Mouse (Mus musculus): ENCODE measurements around the gene Acnat1. TPM values are rescaled to one million over a fixed set of nuclear protein-coding genes. Genes with fewer than 3 reads are reported as not detected.

The Acnat1 gene
- not detected in 2 replicates for polyA plus RNA-seq (2021; fragmentation: Nextera tagmentation)
- long read RNA-seq, experiment 1, partial matches to known transcripts, result 0 of 1 reads
- long read RNA-seq, experiment 1, other reads (novel, unspliced or antisense), result 1 of 1 reads
- long read RNA-seq, experiment 2, result 0 reads

DNA sequence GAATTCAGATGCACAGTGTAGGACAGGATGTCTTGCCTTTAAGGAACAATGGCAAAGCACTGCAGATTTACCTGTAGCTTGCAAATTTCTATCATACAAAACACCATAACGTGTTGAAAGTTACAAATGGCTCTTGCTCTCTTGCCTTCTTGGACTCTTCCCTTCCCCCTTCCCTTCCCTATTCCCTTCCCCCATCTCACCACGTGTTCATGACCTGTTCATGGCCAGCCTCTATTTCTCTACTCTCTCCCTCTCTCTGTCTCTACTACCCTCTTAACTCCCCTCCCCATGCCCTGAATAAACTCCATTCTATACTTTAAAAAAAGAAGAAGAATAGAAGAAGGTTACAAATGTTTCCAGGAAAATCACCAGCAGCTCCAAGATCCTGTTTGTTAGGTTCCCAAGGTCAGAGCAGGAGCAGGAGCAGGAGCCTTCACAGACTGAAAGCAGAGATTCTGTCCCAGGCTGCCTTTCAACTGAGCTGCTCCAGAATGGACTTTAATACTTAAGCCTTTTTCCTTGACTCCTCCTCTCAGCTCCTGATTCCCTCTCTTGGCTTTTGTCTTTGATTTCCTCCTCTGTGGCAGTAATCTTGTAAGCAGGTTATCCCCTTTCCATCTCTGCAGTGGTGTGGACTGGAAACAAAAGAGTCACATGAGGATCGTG is at the start of gene Acnat1:
Gene Acnat1, minus strand, starts transcription at position 478 of the 666 bp plus-strand sequence.

DNA sequence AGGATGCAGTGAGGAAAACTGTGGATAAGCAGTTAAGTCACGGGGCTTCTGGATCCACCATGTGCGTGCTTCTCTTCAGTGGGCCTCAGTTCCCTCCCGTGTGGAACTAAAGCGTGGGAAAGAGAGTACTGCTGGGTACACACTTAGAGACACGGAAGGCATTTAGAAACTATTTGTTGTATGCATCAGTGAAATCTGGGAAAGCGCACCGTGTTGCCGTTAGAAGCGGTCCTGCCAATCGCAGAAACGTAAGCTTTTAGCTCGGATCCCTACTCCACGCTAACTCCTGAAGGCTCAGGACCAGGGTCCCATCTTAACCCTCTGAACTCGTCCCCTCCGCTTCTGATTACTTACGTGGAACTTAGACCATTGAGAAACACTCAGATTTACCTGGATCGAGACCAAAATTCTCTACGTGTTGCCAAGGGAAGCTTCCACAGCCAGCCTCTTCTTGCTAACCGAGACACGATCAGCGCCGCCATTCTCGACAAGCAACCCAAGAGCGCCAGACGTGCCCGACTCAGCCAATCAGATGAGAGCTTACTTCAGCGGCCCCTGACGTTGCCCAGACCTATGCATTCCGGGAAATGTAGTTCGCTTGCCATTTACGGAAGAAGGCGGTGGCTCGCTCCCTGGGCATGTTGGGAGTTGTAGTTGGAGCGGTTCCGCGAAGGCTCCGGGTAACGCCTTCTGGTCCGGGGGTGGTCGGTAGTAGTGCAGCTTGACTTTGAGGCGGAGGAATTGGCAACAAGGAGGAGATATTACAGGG is 47.0 kb upstream of the Acnat1 start, which contains the start of the genes Mrpl50 and Zfp189:
Gene Mrpl50, minus strand, starts transcription at position 522 of the 769 bp plus-strand sequence.
Gene Zfp189, plus strand, starts transcription at position 605 of the 769 bp plus-strand sequence.

DNA sequence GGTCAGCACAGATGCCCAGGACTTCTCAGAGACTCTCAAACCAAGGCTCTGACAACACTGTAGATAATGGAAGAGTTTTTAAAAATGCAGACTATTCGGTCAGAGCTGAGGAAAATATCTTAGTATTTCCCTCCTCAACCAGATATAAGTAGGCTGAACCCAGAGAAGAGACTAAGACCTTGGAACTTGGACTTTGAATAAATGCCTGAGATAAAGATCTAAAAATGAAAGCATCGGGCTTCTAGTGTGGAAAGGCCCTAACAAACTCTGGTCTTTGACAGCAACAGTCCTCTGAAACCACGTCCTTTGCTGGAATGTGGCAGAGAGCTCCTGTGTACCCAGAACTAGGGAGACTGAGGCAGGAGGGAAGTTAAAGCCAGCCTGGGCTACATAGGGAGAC is 32.7 kb upstream of the Acnat1 start, which contains the start of gene Baat:
Gene Baat, minus strand, starts transcription at position 172 of the 400 bp plus-strand sequence.

DNA sequence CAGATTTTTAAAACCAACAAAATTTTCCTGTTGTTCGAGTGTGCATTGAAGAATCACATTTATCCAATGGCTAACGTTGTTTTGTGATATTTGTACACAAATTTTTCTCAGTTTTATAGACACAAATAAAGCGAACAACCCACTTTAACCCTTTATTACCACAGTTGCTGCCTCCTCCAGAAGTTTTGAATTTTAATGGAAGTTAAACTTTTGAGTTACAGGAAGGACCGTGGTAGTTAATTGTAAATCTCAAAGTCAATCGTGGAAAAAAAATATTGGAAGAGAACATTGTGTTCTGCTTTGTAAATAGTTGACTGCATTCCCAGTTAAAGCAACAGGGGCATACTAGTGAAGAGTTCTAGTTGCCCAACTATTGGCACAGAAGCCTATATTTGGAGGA is 65.8 kb downstream of the Acnat1 start, which contains the start of gene Acnat2:
Gene Acnat2, minus strand, starts transcription at position 195 of the 400 bp plus-strand sequence.

Other genes starting within 250 kb of the Acnat1 start
- not detected in 2 replicates for gene Acnat2, start 65.8 kb downstream of the Acnat1 start, polyA plus RNA-seq (2021; fragmentation: Nextera tagmentation)
- gene Baat, start 32.6 kb upstream of the Acnat1 start, polyA plus RNA-seq (2021; fragmentation: Nextera tagmentation), result 0.18 TPM in 1 of 2 replicates, not detected in the other
- gene Mrpl50, start 47.2 kb upstream of the Acnat1 start, polyA plus RNA-seq (2021; fragmentation: Nextera tagmentation), result 59.0 and 66.8 TPM in 2 replicates
- gene Zfp189, start 47.3 kb upstream of the Acnat1 start, polyA plus RNA-seq (2021; fragmentation: Nextera tagmentation), result 2.7 and 3.0 TPM in 2 replicates
- gene Aldob, start 75.6 kb upstream of the Acnat1 start, polyA plus RNA-seq (2021; fragmentation: Nextera tagmentation), result 0.09 TPM in 1 of 2 replicates, not detected in the other
- 81.5 and 105 TPM in 2 replicates for gene Tmem246, start 124.0 kb upstream of the Acnat1 start, polyA plus RNA-seq (2021; fragmentation: Nextera tagmentation)
- 22.6 and 23.5 TPM in 2 replicates for gene Rnf20, start 158.1 kb upstream of the Acnat1 start, polyA plus RNA-seq (2021; fragmentation: Nextera tagmentation)
- gene Ppp3r2, start 208.1 kb upstream of the Acnat1 start, polyA plus RNA-seq (2021; fragmentation: Nextera tagmentation), result 0.04 TPM in 1 of 2 replicates, not detected in the other

All from left cerebral cortex, adult 6 months (tissue).